Mouse (Mus musculus): ENCODE measurements around the gene Tagap1. TPM values are rescaled to one million over a fixed set of nuclear protein-coding genes. Genes with fewer than 3 reads are reported as not detected.
"Not testable (repeated sequence)": the region's sequence is repeated elsewhere in the genome, so short reads cannot be mapped to it uniquely, and the experiment has no call there.

Gene Tagap1
- total RNA-seq (2014; fragmentation: Nextera tagmentation) (43.6 and 70.2 TPM in 2 replicates), total RNA-seq (2017) (35.9 and 36.3 TPM in 2 replicates)

GRCm38 (mm10) chr17:6960776-6961175 lies at the start of gene Tagap1:
Gene Tagap1 (minus strand): TSS chr17:6961156.
- ATAC-seq (replicated peaks; ENCODE audit: low FRiP score, low TSS enrichment, poor library complexity, severe bottlenecking), result not testable (repeated sequence)

- not testable (repeated sequence) for ATAC-seq (replicated peaks; ENCODE audit: low FRiP score, low TSS enrichment, poor library complexity, severe bottlenecking)
Observed at GRCm38 (mm10) chr17:7009901-7010300, 48.9 kb upstream of the Tagap1 start.

- ATAC-seq (replicated peaks; ENCODE audit: low FRiP score, low TSS enrichment, poor library complexity, severe bottlenecking), result not testable (repeated sequence)
Observed at GRCm38 (mm10) chr17:7009440-7009839, 48.5 kb upstream of the Tagap1 start.

GRCm38 (mm10) chr17:7008885-7009284 lies 47.9 kb upstream of the Tagap1 start:
- not testable (repeated sequence) for ATAC-seq (replicated peaks; ENCODE audit: low FRiP score, low TSS enrichment, poor library complexity, severe bottlenecking)

- ATAC-seq (replicated peaks; ENCODE audit: low FRiP score, low TSS enrichment, poor library complexity, severe bottlenecking), result not testable (repeated sequence)
Observed at GRCm38 (mm10) chr17:7005646-7006045, 44.7 kb upstream of the Tagap1 start.

GRCm38 (mm10) chr17:7003392-7003791 lies 42.4 kb upstream of the Tagap1 start:
- peak; percentile 36 for ATAC-seq (replicated peaks; ENCODE audit: low FRiP score, low TSS enrichment, poor library complexity, severe bottlenecking)

GRCm38 (mm10) chr17:7001790-7002585 lies 41.0 kb upstream of the Tagap1 start:
- not testable (repeated sequence) for ATAC-seq (replicated peaks; ENCODE audit: low FRiP score, low TSS enrichment, poor library complexity, severe bottlenecking)

GRCm38 (mm10) chr17:6997778-6998490 lies 37.0 kb upstream of the Tagap1 start:
- not testable (repeated sequence) for ATAC-seq (replicated peaks; ENCODE audit: low FRiP score, low TSS enrichment, poor library complexity, severe bottlenecking)

- not testable (repeated sequence) for ATAC-seq (replicated peaks; ENCODE audit: low FRiP score, low TSS enrichment, poor library complexity, severe bottlenecking)
Observed at GRCm38 (mm10) chr17:6996826-6997225, 35.9 kb upstream of the Tagap1 start.

- ATAC-seq (replicated peaks; ENCODE audit: low FRiP score, low TSS enrichment, poor library complexity, severe bottlenecking), result not testable (repeated sequence)
Observed at GRCm38 (mm10) chr17:6995504-6995903, 34.5 kb upstream of the Tagap1 start.

GRCm38 (mm10) chr17:6986118-6986517 lies 25.2 kb upstream of the Tagap1 start:
- ATAC-seq (replicated peaks; ENCODE audit: low FRiP score, low TSS enrichment, poor library complexity, severe bottlenecking), result not testable (repeated sequence)

- not testable (repeated sequence) for ATAC-seq (replicated peaks; ENCODE audit: low FRiP score, low TSS enrichment, poor library complexity, severe bottlenecking)
Observed at GRCm38 (mm10) chr17:6980144-6980543, 19.2 kb upstream of the Tagap1 start.

- ATAC-seq (replicated peaks; ENCODE audit: low FRiP score, low TSS enrichment, poor library complexity, severe bottlenecking), result 0 out of 2 replicates have a peak, but pooled peaks have one; percentile 8
Observed at GRCm38 (mm10) chr17:6979380-6979779, 18.4 kb upstream of the Tagap1 start.

- peak; percentile 95 for ATAC-seq (replicated peaks; ENCODE audit: low FRiP score, low TSS enrichment, poor library complexity, severe bottlenecking)
Observed at GRCm38 (mm10) chr17:6978287-6979248, 17.6 kb upstream of the Tagap1 start, which contains the start of gene Gm49721. Gene Gm49721 (plus strand): TSS chr17:6978904.

GRCm38 (mm10) chr17:6974985-6975384 lies 14.0 kb upstream of the Tagap1 start:
- not testable (repeated sequence) for ATAC-seq (replicated peaks; ENCODE audit: low FRiP score, low TSS enrichment, poor library complexity, severe bottlenecking)

- not testable (repeated sequence) for ATAC-seq (replicated peaks; ENCODE audit: low FRiP score, low TSS enrichment, poor library complexity, severe bottlenecking)
Observed at GRCm38 (mm10) chr17:6972836-6973396, 12.0 kb upstream of the Tagap1 start.

GRCm38 (mm10) chr17:6971238-6971637 lies 10.3 kb upstream of the Tagap1 start:
- ATAC-seq (replicated peaks; ENCODE audit: low FRiP score, low TSS enrichment, poor library complexity, severe bottlenecking), result not testable (repeated sequence)

GRCm38 (mm10) chr17:6970334-6970733 lies 9.4 kb upstream of the Tagap1 start, which contains the start of gene Rnaset2b:
Gene Rnaset2b (plus strand): TSS chr17:6970634.
- ATAC-seq (replicated peaks; ENCODE audit: low FRiP score, low TSS enrichment, poor library complexity, severe bottlenecking), result not testable (repeated sequence)

GRCm38 (mm10) chr17:6967673-6968072 lies 6.7 kb upstream of the Tagap1 start:
- ATAC-seq (replicated peaks; ENCODE audit: low FRiP score, low TSS enrichment, poor library complexity, severe bottlenecking), result not testable (repeated sequence)

Data from megakaryocyte-erythroid progenitor cell, adult 5-6 weeks (primary cell).